Mouse (Mus musculus) lung, embryonic 14.5 days (tissue): ENCODE results near the gene H2-Oa. TPM values are rescaled to one million over a fixed set of nuclear protein-coding genes. Genes with fewer than 3 reads are reported as not detected.
A peak's percentile ranks its signal among the peaks of the same experiment; 100 is the strongest.

Source experiments
- ATAC-seq: fragments of 200-750 bp; cut with Nextera tagmentation; 2 replicates; pipeline ENCODE4 v1.8.0; 2017; ENCODE audit warnings: mild to moderate bottlenecking, moderate TSS enrichment, moderate library complexity; ENCODE audit not compliant: insufficient read depth
- DNase-seq: peaks from one replicate; pipeline ENCODE4 v3.0.0-alpha.2; 2015
- H3K27ac ChIP-seq: fragments of 300-500 bp; sonication (generic); 2 replicates; pipeline ENCODE4 v1.5.1; 2014; ENCODE audit warnings: low read depth, mild to moderate bottlenecking, moderate library complexity
- H3K27me3 ChIP-seq: fragments of 300-500 bp; sonication (generic); 2 replicates; pipeline ENCODE4 v1.6.1; 2014; ENCODE audit warnings: low read length, control low read depth; ENCODE audit not compliant: insufficient read depth
- H3K36me3 ChIP-seq: fragments of 300-500 bp; sonication (generic); 2 replicates; pipeline ENCODE4 v1.6.1; 2014; ENCODE audit warnings: control low read depth; ENCODE audit not compliant: insufficient read depth
- H3K4me1 ChIP-seq: fragments of 300-500 bp; sonication (generic); 2 replicates; pipeline ENCODE4 v1.6.1; 2014; ENCODE audit warnings: antibody characterized with exemption, control low read depth; ENCODE audit not compliant: insufficient read depth
- H3K4me2 ChIP-seq: fragments of 300-500 bp; sonication (generic); 2 replicates; pipeline ENCODE4 v1.6.1; 2014; ENCODE audit warnings: mild to moderate bottlenecking
- H3K4me3 ChIP-seq: fragments of 300-500 bp; sonication (generic); 2 replicates; pipeline ENCODE4 v1.5.1; 2014; ENCODE audit warnings: low read depth, low read length
- H3K9ac ChIP-seq: fragments of 300-500 bp; sonication (generic); 2 replicates; pipeline ENCODE4 v1.6.1; 2014
- H3K9me3 ChIP-seq: fragments of 300-500 bp; sonication (generic); 2 replicates; pipeline ENCODE4 v1.6.1; 2016; ENCODE audit warnings: low read depth, low read length, control low read depth
- CTCF ChIP-seq: IDR thresholded peaks from 2 replicates; pipeline ENCODE4 v1.5.1; 2016; ENCODE audit warnings: antibody characterized with exemption, low read depth
- WGBS: fragments of 180-500 bp; shearing (Covaris S2); extraction: QIAGEN DNeasy Blood & Tissue Kit; methylation state at CpG from one replicate; pipeline ENCODE4 v1.1.7; 2014; 5-methylcytosine and 5-hydroxymethylcytosine counted together
- polyA plus RNA-seq: library from polyadenylated mRNA; unstranded; fragments of >200 nt; fragmentation: Nextera tagmentation; extraction: Ambion mirVana; gene quantifications from 2 replicates; pipeline ENCODE4 v1.2.1, GENCODE M21; 2014

Gene H2-Oa
- polyA plus RNA-seq, 1 experiment from 2014 or later: 0.26 TPM

GRCm38 (mm10) chr17:34109038-34109805 lies 17.1 kb downstream of the H2-Oa start:
- no peak overlapping the region for H3K4me2 ChIP-seq
- H3K36me3 ChIP-seq: peaks cover 58% of the 10 kb centered on the region
- no peaks in the 10 kb centered on the region for H3K4me1 ChIP-seq
- WGBS: 75% methylated on average over 14 of the region's 14 CpGs
- no peak overlapping the region for H3K4me3 ChIP-seq
- peak; percentile 43; the same call in 1 of the 2 replicates for TF ChIP-seq CTCF
- peak; percentile 52 for DNase-seq
- ATAC-seq: peak; percentile 30; the same call in 1 of the 2 replicates
- H3K9ac ChIP-seq: no peak overlapping the region
- H3K27me3 ChIP-seq: no peaks in the 10 kb centered on the region
- no peak overlapping the region for H3K27ac ChIP-seq
- no peaks in the 10 kb centered on the region for H3K9me3 ChIP-seq

- Histone ChIP-seq H3K9ac (no peak overlapping the region), H3K4me1 (no peaks in the 10 kb centered on the region), H3K27me3 (no peaks in the 10 kb centered on the region), H3K4me2 (no peak overlapping the region), H3K27ac (peak overlapping the region; percentile 9; the same call in 1 of the 2 replicates), H3K4me3 (no peak overlapping the region), H3K9me3 (no peaks in the 10 kb centered on the region), H3K36me3 (peaks cover 64% of the 10 kb centered on the region)
- 58% methylated on average over 3 of the region's 3 CpGs for WGBS
- peak; percentile 39 for DNase-seq
- ATAC-seq: peak; percentile 29; the same call in 1 of the 2 replicates
- no peak for TF ChIP-seq CTCF
These were observed 17.7 kb downstream of the H2-Oa start for GRCm38 (mm10) chr17:34109806-34110195.

GRCm38 (mm10) chr17:34110309-34110708 lies 18.2 kb downstream of the H2-Oa start:
- DNase-seq: no peak
- no peaks in the 10 kb centered on the region for H3K27me3 ChIP-seq
- H3K9me3 ChIP-seq: no peaks in the 10 kb centered on the region
- 50% methylated on average over 8 of the region's 8 CpGs for WGBS
- H3K4me1 ChIP-seq: no peaks in the 10 kb centered on the region
- no peak for TF ChIP-seq CTCF
- H3K4me2 ChIP-seq: no peak overlapping the region
- H3K27ac ChIP-seq: peak overlapping the region; percentile 9; the same call in 1 of the 2 replicates
- ATAC-seq: no peak
- peaks cover 69% of the 10 kb centered on the region for H3K36me3 ChIP-seq
- no peak overlapping the region for H3K4me3 ChIP-seq
- no peak overlapping the region for H3K9ac ChIP-seq

- no peak overlapping the region for H3K4me2 ChIP-seq
- no peak overlapping the region for H3K27ac ChIP-seq
- WGBS: 93% methylated on average over 7 of the region's 7 CpGs
- H3K9ac ChIP-seq: no peak overlapping the region
- H3K27me3 ChIP-seq: no peaks in the 10 kb centered on the region
- no peak for TF ChIP-seq CTCF
- no peaks in the 10 kb centered on the region for H3K9me3 ChIP-seq
- 0 out of 2 replicates have a peak, but pooled peaks cover 5% of the 10 kb centered on the region for H3K4me1 ChIP-seq
- DNase-seq: no peak
- no peak for ATAC-seq
- peaks cover 99% of the 10 kb centered on the region for H3K36me3 ChIP-seq
- H3K4me3 ChIP-seq: no peak overlapping the region
These were observed 22.0 kb downstream of the H2-Oa start for GRCm38 (mm10) chr17:34114114-34114513.

- ATAC-seq (no peak), DNase-seq (no peak)
- Histone ChIP-seq H3K4me1 (0 out of 2 replicates have a peak, but pooled peaks cover 5% of the 10 kb centered on the region), H3K27ac (no peak overlapping the region), H3K9me3 (no peaks in the 10 kb centered on the region), H3K4me2 (peak overlapping the region; percentile 99), H3K4me3 (peak overlapping the region; percentile 100), H3K9ac (peak overlapping the region; percentile 94), H3K36me3 (peaks cover 75% of the 10 kb centered on the region), H3K27me3 (no peaks in the 10 kb centered on the region)
- TF ChIP-seq CTCF: no peak
- WGBS: 19% methylated on average over 7 of the region's 7 CpGs
These were observed 24.7 kb downstream of the H2-Oa start for GRCm38 (mm10) chr17:34116736-34117370.

GRCm38 (mm10) chr17:34117421-34118112 lies 25.4 kb downstream of the H2-Oa start:
- Histone ChIP-seq H3K4me2 (peak overlapping the region; percentile 99), H3K9me3 (no peaks in the 10 kb centered on the region), H3K4me1 (0 out of 2 replicates have a peak, but pooled peaks cover 5% of the 10 kb centered on the region), H3K36me3 (peaks cover 67% of the 10 kb centered on the region), H3K27me3 (no peaks in the 10 kb centered on the region), H3K9ac (peak overlapping the region; percentile 94), H3K4me3 (peak overlapping the region; percentile 100), H3K27ac (no peak overlapping the region)
- WGBS: under 1% methylated on average over 5 of the region's 5 CpGs
- TF ChIP-seq CTCF: no peak
- ATAC-seq (no peak), DNase-seq (peak; percentile 63)
